Mouse (Mus musculus) forebrain, embryonic 11.5 days (tissue): Measurements from ENCODE around the gene Rrp36. TPM values are rescaled to one million over a fixed set of nuclear protein-coding genes. Genes with fewer than 3 reads are reported as not detected.

Experiments used
- ATAC-seq: fragments of 200-750 bp; cut with Nextera tagmentation; replicated peaks from 2 replicates; pipeline ENCODE4 v1.8.0; 2017; ENCODE audit warnings: moderate TSS enrichment; ENCODE audit not compliant: low FRiP score
- DNase-seq: peaks from one replicate; pipeline ENCODE4 v3.0.0-alpha.2; 2017; ENCODE audit warnings: low spot score
- H3K27ac ChIP-seq: fragments of 300-500 bp; sonication (generic); 2 replicates; pipeline ENCODE4 v1.5.1; 2014; ENCODE audit warnings: low read depth, low read length
- H3K27me3 ChIP-seq: fragments of 300-500 bp; sonication (generic); 2 replicates; pipeline ENCODE4 v1.6.1; 2014; ENCODE audit warnings: mild to moderate bottlenecking, low read length, mixed read lengths; ENCODE audit not compliant: control insufficient read depth, insufficient read depth
- H3K36me3 ChIP-seq: fragments of 300-500 bp; sonication (generic); 2 replicates; pipeline ENCODE4 v1.6.1; 2014; ENCODE audit warnings: mild to moderate bottlenecking, low read length, moderate library complexity, mixed read lengths; ENCODE audit not compliant: control insufficient read depth, insufficient read depth
- H3K4me1 ChIP-seq: fragments of 300-500 bp; sonication (generic); replicated peaks from 2 replicates; pipeline ENCODE4 v1.6.1; 2014; ENCODE audit warnings: low read length, mixed read lengths; ENCODE audit not compliant: control insufficient read depth, insufficient read depth
- H3K4me2 ChIP-seq: fragments of 300-500 bp; sonication (generic); 2 replicates; pipeline ENCODE4 v1.6.1; 2014; ENCODE audit warnings: low read depth, mild to moderate bottlenecking, low read length, moderate library complexity, mixed read lengths; ENCODE audit not compliant: severe bottlenecking
- H3K4me3 ChIP-seq: fragments of 300-500 bp; sonication (generic); 2 replicates; pipeline ENCODE4 v1.5.1; 2014; ENCODE audit warnings: low read depth, low read length
- H3K9ac ChIP-seq: fragments of 300-500 bp; sonication (generic); 2 replicates; pipeline ENCODE4 v1.6.1; 2014; ENCODE audit warnings: low read length
- H3K9me3 ChIP-seq: fragments of 300-500 bp; sonication (generic); 2 replicates; pipeline ENCODE4 v1.6.1; 2016; ENCODE audit warnings: low read length, mixed read lengths; ENCODE audit not compliant: control insufficient read depth
- WGBS: fragments of 180-500 bp; shearing (Covaris S2); extraction: QIAGEN DNeasy Blood & Tissue Kit; methylation state at CpG from one replicate; pipeline ENCODE4 v1.1.7; 2014; 5-methylcytosine and 5-hydroxymethylcytosine counted together
- polyA plus RNA-seq: library from polyadenylated mRNA; unstranded; fragments of >200 nt; fragmentation: Nextera tagmentation; extraction: Ambion mirVana; gene quantifications from 2 replicates; pipeline ENCODE4 v1.2.1, GENCODE M21; 2014

Gene Rrp36
- polyA plus RNA-seq, 1 experiment from 2014 or later: 64.1 TPM

- DNase-seq (peak; percentile 98), ATAC-seq (peak; percentile 84)
- Histone ChIP-seq H3K4me1 (peaks cover 17% of the 10 kb centered on the region), H3K4me3 (peak within 1 kb of the TSS; percentile 91), H3K36me3 (no peaks in the 10 kb centered on the region), H3K4me2 (peak within 1 kb of the TSS; percentile 75), H3K27ac (peak within 1 kb of the TSS; percentile 72), H3K9me3 (no peaks in the 10 kb centered on the region), H3K9ac (peak within 1 kb of the TSS; percentile 94), H3K27me3 (no peaks in the 10 kb centered on the region)
- under 1% methylated on average over 82 of the region's 90 CpGs for WGBS
Observed at GRCm38 (mm10) chr17:46628791-46629684, 45.1 kb downstream of the Rrp36 start, which contains the start of gene Ptk7. TSS of gene Ptk7 (minus strand) at chr17:46629504.

GRCm38 (mm10) chr17:46628471-46628790 lies 45.7 kb downstream of the Rrp36 start:
- ATAC-seq (peak; percentile 4; the same call in 1 of the 2 replicates), DNase-seq (peak; percentile 72)
- H3K4me1 ChIP-seq: peaks cover 17% of the 10 kb centered on the region
- 1% methylated on average over 13 of the region's 13 CpGs for WGBS
- H3K27me3 ChIP-seq: no peaks in the 10 kb centered on the region
- H3K9me3 ChIP-seq: no peaks in the 10 kb centered on the region
- peak overlapping the region; percentile 75 for H3K4me2 ChIP-seq
- H3K9ac ChIP-seq: peak overlapping the region; percentile 94
- H3K36me3 ChIP-seq: no peaks in the 10 kb centered on the region
- H3K4me3 ChIP-seq: peak overlapping the region; percentile 91
- 0 out of 2 replicates have a peak overlapping the region, but pooled peaks have one; percentile 72 for H3K27ac ChIP-seq

DNA sequence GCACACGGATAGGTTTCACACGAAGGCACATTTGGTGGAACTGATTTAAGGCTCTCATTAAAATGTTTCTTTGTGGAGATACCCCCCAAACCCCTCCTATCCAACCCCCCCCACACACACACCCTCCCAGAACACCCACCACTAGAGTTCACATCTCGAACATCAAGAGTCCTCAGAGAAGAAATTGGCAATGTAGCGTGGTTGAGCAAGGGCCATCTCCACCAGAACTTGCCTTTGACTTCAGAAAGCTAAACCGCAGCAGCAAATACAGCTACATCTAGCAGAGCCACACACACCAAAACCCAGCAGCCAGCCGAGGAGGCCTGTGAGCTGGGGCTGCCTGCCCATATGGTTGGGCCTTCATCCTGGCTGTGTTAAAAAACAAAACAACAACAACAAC lies 46.7 kb downstream of the Rrp36 start:
- no peak overlapping the region for H3K9ac ChIP-seq

DNA sequence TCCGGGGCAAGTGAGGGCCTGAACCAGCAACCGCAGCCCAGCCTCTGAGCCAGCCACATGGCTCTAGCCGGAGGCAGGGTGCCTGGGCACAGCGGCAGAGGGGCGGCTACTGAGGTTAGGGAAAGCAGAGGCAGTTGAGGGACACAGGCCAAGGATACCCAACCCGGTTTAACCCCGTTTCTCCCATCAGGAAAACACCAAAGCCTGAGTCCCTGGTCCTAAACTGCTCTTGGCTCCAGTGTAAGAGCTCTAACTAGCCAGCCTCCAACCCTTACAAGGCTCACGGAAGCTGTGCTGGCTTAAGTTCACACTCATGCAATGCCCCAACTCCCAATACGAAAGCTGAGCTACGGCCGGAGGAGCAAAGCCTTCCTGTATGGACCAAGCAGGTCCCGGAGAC lies 49.6 kb downstream of the Rrp36 start:
- Histone ChIP-seq H3K27me3 (no peaks in the 10 kb centered on the region), H3K4me3 (no peak overlapping the region), H3K4me2 (no peak overlapping the region), H3K27ac (no peak overlapping the region), H3K9me3 (no peaks in the 10 kb centered on the region), H3K4me1 (peaks cover 21% of the 10 kb centered on the region; the same call in 1 of the 2 replicates), H3K36me3 (no peaks in the 10 kb centered on the region), H3K9ac (no peak overlapping the region)
- ATAC-seq (no peak), DNase-seq (no peak)
- WGBS: 72% methylated on average over 12 of the region's 12 CpGs

More for the DNA sequence above, 46.7 kb downstream of the Rrp36 start:
- H3K4me2 ChIP-seq: peak overlapping the region; percentile 75
- no peaks in the 10 kb centered on the region for H3K9me3 ChIP-seq
- WGBS: 70% methylated on average over 6 of the region's 6 CpGs
- H3K4me3 ChIP-seq: peak overlapping the region; percentile 91
- ATAC-seq (no peak), DNase-seq (no peak)
- no peaks in the 10 kb centered on the region for H3K36me3 ChIP-seq
- H3K27ac ChIP-seq: no peak overlapping the region
- peaks cover 17% of the 10 kb centered on the region for H3K4me1 ChIP-seq
- H3K27me3 ChIP-seq: no peaks in the 10 kb centered on the region

DNA sequence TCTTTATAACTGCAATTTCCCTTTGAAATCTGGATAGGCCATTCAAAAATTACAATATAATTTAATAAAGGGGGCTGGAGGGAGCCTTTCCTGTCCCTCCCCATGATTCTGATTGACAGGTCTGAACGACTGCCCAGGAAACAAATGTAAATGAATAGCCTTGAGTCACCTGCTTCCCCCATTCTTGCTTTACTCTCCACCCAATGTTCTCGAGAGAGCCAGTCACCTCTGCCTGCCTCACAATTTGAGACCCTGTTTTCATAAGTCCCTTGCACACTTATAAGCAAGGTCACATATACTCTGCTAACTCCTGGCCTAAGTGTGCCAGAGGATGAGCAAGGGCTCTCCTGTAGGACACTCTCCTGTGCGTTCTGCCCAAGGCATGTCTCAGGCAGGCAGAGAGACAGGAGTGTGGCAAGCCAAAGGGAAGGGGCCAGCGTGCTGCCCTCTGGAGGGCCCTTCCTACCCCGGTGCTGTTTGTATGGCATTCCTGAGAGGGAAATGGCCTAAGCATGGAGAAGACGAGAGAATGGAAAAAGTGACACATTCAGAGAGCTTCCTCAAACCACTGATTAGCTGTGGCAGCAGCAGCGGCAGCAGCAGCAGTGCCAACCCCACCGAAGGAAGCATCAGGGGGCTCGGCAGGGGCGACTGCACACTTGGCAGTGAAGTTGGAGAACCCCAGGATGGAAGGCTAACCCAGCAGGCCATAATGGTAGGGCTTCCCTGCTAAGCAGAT lies 50.2 kb downstream of the Rrp36 start:
- Histone ChIP-seq H3K27ac (no peak overlapping the region), H3K9ac (no peak overlapping the region), H3K36me3 (no peaks in the 10 kb centered on the region), H3K4me3 (no peak overlapping the region), H3K4me2 (no peak overlapping the region), H3K27me3 (no peaks in the 10 kb centered on the region), H3K4me1 (peaks cover 26% of the 10 kb centered on the region), H3K9me3 (no peaks in the 10 kb centered on the region)
- DNase-seq (no peak), ATAC-seq (no peak)
- WGBS: 35% methylated on average over 10 of the region's 10 CpGs

- Histone ChIP-seq H3K4me1 (peaks cover 40% of the 10 kb centered on the region), H3K4me2 (no peak overlapping the region), H3K9ac (no peak overlapping the region), H3K4me3 (no peak overlapping the region), H3K9me3 (no peaks in the 10 kb centered on the region), H3K27ac (no peak overlapping the region), H3K36me3 (no peaks in the 10 kb centered on the region), H3K27me3 (no peaks in the 10 kb centered on the region)
- ATAC-seq (no peak), DNase-seq (no peak)
- 86% methylated on average over 11 of the region's 11 CpGs for WGBS
Observed at GRCm38 (mm10) chr17:46622269-46622668, 51.9 kb downstream of the Rrp36 start.

DNA sequence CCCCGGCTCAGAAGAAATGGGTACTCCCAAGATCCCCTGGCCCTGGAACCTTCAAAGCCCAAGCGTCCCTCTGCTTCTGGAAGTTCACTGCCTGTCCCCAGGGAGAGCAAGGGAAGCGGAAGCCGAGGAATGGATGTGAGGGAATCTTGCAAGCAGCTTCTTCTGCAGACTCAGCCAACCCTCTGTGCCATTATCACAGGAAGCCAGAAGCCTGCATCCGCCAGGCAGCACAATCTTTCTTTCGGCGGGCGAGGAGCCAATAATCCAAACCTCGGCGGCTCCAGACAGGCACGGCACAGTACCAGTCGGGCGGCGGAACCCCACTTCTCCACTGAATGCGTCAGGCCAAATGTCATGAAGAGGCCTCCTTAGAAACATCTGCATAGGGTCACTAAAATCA lies 52.8 kb downstream of the Rrp36 start:
- no peak overlapping the region for H3K4me3 ChIP-seq
- WGBS: 81% methylated on average over 15 of the region's 15 CpGs
- H3K4me1 ChIP-seq: peaks cover 45% of the 10 kb centered on the region
- ATAC-seq (no peak), DNase-seq (no peak)
- no peaks in the 10 kb centered on the region for H3K9me3 ChIP-seq
- no peaks in the 10 kb centered on the region for H3K27me3 ChIP-seq
- H3K9ac ChIP-seq: no peak overlapping the region
- H3K4me2 ChIP-seq: no peak overlapping the region
- no peaks in the 10 kb centered on the region for H3K36me3 ChIP-seq
- no peak overlapping the region for H3K27ac ChIP-seq

GRCm38 (mm10) chr17:46619683-46620357 lies 54.3 kb downstream of the Rrp36 start:
- H3K4me3 ChIP-seq: no peak overlapping the region
- H3K27me3 ChIP-seq: no peaks in the 10 kb centered on the region
- 30% methylated on average over 16 of the region's 16 CpGs for WGBS
- peaks cover 41% of the 10 kb centered on the region for H3K4me1 ChIP-seq
- no peak for DNase-seq
- peak overlapping the region; percentile 87 for H3K27ac ChIP-seq
- no peaks in the 10 kb centered on the region for H3K9me3 ChIP-seq
- H3K9ac ChIP-seq: peak overlapping the region; percentile 58
- H3K36me3 ChIP-seq: no peaks in the 10 kb centered on the region
- H3K4me2 ChIP-seq: peak overlapping the region; percentile 37; the same call in 1 of the 2 replicates
- ATAC-seq: no peak
